Mouse (Mus musculus) adrenal gland, adult (tissue): ENCODE data around the gene Cers6.

Source experiments
- DNase-seq, 2 experiments: peaks; one replicate each; pipeline ENCODE4 v3.0.0; 2022 to 2023; ENCODE audit warnings: low spot score in 1 of 2; ENCODE audit not compliant: inconsistent age in 2 of 2

Gene Cers6

GRCm38 (mm10) chr2:68860904-68861685 lies at the start of gene Cers6:
Gene Cers6 (plus strand): TSS chr2:68861441.
- peak; percentile 95 to 98 for DNase-seq

DNA sequence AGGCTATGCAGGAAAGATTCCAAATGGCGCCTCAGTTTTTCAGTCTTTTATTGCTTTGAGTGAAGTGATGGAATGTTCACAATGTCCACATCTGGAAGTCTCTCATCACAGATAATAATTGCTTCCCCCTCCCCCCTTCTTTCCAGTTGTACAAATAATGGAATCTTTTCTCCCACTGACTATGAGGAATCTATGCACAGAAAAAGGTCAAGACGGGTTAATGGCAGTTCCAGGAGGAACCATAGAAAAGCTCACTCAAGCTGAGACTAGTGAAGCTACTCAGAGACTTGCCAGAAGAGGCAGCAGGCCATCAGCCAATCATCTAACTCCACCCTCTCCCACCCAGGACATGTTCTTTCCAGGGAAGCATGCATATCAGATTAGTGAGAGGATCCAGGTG lies 46.8 kb upstream of the Cers6 start:
- DNase-seq: no peak

DNA sequence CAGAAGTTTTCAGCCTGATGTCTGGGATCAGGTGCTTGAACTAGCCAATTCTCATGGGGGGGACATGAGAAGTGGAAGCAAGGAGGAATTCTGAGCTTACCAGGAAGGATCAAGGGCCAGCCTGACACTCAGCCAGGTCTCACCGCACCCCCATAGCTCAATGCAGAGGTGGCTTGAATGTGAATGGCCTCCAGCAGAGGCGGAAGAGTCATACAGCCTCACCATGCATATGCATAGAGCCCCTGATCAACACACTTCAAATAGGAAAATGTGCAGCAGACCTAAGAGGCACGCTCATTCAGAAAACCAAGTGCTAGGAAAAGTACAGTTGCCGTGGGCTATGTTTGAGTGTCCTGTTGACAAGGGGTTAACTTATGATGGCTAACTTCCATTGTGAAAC lies 42.2 kb upstream of the Cers6 start:
- no peak for DNase-seq

DNA sequence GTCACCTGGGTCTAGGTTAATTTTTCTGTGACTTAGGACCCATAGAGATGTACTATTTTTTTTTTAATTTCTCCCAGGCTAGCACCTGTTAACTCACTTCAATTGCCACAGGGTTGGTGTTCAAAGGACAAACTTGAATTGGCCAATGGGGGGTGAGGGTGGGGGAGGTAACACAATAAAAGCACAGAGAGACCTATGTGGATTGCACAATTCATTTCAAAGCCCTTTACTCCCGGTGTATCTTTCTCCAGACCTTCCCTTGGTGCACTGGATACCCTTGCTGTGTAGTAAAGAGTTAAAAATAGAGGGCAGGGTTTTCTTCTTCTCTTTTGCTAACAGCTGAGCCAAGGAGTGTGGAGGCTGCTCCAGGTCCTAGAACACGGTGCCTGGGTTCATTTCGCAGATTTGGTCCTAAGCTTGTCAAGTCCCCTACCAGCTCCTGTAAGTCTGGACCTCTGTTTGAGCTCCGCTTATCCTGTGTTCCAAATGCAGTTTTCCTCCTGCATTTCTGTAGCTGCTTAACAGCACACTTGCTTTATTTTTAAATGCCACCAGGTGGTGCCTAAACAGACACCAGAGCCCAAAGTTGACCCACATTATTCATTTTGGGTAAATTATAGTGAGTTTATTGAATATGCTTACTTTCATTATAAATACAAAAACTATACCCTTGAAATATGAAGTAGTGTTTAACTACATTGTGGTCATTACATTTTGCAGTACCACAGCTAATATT lies 38.9 kb upstream of the Cers6 start:
- DNase-seq: no peak

GRCm38 (mm10) chr2:68825326-68826020 lies 35.8 kb upstream of the Cers6 start:
- no peak for DNase-seq

DNA sequence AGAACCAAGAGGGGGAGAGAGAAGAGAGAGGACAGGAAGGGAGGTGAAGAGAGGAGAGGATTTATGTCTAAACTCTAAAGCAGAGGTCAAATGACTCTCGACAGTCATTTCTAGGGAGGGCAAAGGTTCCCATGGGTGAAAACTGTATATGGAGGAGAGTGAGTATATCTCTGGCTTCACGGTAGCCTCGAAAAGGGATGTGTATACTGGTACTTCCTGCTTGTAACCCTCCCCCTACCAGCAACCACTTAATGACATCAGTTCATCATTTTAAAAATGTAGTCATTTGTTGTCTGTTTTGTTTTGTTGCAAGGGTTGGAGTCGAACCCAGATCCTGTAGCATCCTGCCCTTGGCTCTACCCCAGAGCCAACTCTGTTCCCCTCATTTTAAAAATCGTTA lies 17.9 kb upstream of the Cers6 start:
- DNase-seq: no peak

GRCm38 (mm10) chr2:68844530-68844929 lies 16.7 kb upstream of the Cers6 start:
- DNase-seq: peak in 1 of 2 experiments; percentile 63

DNA sequence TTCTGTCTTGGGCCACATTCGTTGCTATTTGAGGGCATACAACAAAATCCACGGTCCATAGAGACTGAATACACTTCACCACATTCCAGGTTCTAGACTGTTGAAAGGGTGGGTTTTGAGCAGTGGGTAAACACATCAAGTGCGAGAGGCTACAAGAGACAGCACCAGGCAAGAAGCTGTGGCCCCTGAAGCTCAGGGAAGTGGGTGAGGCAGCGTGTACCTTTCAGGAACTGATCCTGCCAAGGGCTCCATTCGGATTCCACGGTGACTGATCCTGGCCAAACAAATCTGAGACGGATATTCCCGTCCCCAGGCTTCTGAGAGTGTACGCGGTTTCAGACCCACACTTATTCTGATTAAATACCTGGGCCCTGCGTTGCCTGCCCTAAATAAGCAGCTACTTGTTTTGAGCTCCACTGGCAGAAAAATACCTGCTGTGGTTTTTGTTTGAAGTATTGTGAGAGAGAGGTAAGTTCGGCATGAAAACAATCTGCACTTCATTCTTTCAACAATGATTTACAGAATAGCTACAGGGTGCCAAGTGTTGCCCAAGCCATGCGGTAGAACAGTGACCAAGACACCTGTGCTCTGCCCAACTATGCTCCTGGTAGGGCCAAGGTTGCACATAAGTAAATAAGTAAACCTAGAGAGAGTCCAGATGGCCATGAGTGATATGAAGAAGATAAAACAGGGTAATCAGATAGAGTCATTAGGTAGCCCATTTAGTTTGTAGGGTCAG lies 16.1 kb upstream of the Cers6 start:
- no peak for DNase-seq

- DNase-seq: peak; percentile 4 to 58
These were observed 850 bp upstream of the Cers6 start for GRCm38 (mm10) chr2:68860391-68860790.

GRCm38 (mm10) chr2:68861721-68862463 lies 651 bp downstream of the Cers6 start:
- DNase-seq: peak; percentile 35 to 82

GRCm38 (mm10) chr2:68862464-68863266 lies 1.4 kb downstream of the Cers6 start:
- DNase-seq: no peak

GRCm38 (mm10) chr2:68863561-68863960 lies 2.3 kb downstream of the Cers6 start:
- no peak for DNase-seq

- no peak for DNase-seq
These were observed 3.1 kb downstream of the Cers6 start for GRCm38 (mm10) chr2:68864366-68864765.

- DNase-seq: no peak
These were observed 5.9 kb downstream of the Cers6 start for GRCm38 (mm10) chr2:68867148-68867547.

DNA sequence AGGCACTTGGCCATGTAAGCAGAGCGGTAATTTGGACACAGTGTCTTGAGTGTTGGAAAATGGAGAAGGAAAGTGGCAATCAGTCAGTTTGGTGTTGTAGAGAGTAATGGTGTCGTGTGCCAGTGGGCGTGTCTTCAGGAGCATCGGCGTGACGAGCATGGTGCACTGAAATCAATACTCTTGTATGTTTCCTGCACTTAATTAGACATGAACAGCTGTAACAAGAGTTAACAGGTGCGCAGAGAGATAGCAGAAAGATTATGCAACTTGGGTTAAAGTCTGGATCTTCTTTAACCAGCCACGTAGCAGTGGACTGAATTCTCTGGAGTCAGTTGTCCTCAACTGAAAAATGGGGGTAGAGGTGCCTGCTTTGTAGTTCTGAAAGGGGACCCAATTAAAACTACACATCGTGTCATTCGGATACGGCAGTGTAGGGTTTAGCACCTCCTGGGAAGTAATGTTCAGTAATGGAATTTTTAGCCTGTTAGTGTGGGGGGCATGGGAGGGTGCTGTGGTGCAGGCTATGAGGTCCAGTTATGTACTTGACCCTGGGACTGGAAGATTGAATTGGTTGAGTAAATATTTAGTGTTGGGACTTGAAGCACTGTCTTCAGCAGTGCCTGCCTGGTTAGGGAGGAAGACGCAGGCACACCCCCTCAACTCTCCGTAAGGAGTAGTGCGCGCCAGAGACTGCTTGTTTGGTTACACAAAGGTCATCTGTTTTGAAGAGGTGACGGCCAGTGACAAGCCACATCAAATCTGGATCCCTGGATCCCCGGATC lies 9.9 kb downstream of the Cers6 start:
- no peak for DNase-seq

DNA sequence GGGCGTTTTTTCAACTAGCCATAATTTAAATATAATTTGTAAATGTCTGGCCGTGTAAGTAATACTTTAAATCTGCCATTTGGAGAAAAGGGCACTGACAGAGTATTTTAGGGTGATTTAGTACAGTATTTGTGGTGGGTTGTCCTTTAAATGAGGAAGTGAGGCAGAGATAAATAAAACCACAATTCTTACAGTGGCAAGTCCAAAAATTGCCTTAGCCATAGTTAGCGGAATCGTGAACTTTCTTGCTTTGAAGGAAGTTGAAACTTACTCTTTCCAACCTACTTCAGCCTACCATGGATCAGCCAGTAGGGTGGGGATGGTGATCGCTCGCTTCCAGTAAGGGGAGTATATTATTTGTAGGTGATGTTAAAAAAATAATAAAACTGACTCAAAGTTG lies 11.8 kb downstream of the Cers6 start:
- DNase-seq: no peak

DNA sequence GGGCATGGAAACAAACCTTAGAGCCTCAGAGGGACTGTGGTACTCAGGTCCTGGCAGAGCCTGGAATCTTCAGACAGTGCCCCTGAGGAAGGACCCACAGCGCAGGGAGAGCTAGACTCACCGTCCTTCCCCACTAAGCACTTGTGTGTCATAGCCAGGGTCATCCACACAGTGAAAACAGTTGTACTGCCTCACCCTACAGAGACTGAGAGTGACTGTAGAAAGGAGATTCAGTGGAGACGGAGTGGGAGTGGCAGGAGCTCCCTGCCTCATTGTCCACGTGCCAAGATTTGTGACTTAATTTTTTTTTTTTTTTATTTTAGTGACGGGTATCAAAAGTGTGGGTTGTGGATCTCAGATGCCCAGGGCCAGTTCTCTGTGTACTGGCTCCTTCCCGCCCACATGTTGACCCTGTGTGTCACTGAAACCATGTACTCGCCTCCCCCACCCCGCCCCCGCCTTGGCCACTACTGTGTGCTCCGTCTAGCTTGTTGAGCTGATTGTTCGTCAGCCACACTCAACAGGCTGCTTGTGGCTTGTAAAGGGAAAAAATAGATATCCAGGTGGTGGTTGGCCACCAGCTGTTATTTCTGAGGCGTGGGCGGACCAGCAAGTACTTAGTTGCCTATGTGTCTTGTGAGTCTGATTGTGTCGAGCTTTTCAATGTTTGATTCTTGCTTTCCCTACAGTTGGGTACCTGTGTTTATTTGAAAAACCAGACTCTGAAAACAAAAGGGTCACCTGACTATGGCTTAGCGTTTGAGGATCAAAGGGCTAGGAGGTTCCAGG lies 12.6 kb downstream of the Cers6 start:
- DNase-seq: no peak

GRCm38 (mm10) chr2:68874575-68874974 lies 13.3 kb downstream of the Cers6 start:
- DNase-seq: no peak
